Mouse (Mus musculus) kidney, embryonic 14.5 days (tissue): Measurements from ENCODE around the gene Gm44502. TPM values are rescaled to one million over a fixed set of nuclear protein-coding genes. Genes with fewer than 3 reads are reported as not detected.

Experiments
- ATAC-seq: fragments of 200-750 bp; cut with Nextera tagmentation; 2 replicates; pipeline ENCODE4 v1.8.0; 2017; ENCODE audit warnings: moderate number of reproducible peaks, mild to moderate bottlenecking, moderate TSS enrichment, moderate library complexity; ENCODE audit not compliant: low FRiP score, low TSS enrichment
- H3K27ac ChIP-seq: fragments of 300-500 bp; sonication (generic); 2 replicates; pipeline ENCODE4 v1.5.1; 2014; ENCODE audit warnings: low read depth, mild to moderate bottlenecking, low read length, moderate library complexity, mixed read lengths
- H3K27me3 ChIP-seq: fragments of 300-500 bp; sonication (generic); 2 replicates; pipeline ENCODE4 v1.6.1; 2014; ENCODE audit warnings: mild to moderate bottlenecking, low read length; ENCODE audit not compliant: control insufficient read depth, insufficient read depth
- H3K36me3 ChIP-seq: fragments of 300-500 bp; sonication (generic); 2 replicates; pipeline ENCODE4 v1.6.1; 2014; ENCODE audit warnings: low read length, mixed read lengths; ENCODE audit not compliant: control insufficient read depth, insufficient read depth
- H3K4me1 ChIP-seq: fragments of 300-500 bp; sonication (generic); 2 replicates; pipeline ENCODE4 v1.6.1; 2014; ENCODE audit warnings: low read length, mixed read lengths; ENCODE audit not compliant: control insufficient read depth, insufficient read depth
- H3K4me2 ChIP-seq: fragments of 300-500 bp; sonication (generic); replicated peaks from 2 replicates; pipeline ENCODE4 v1.6.1; 2014; ENCODE audit warnings: low read depth, mild to moderate bottlenecking, low read length
- H3K4me3 ChIP-seq: fragments of 300-500 bp; sonication (generic); 2 replicates; pipeline ENCODE4 v1.5.1; 2014; ENCODE audit warnings: mild to moderate bottlenecking, low read length
- H3K9ac ChIP-seq: fragments of 300-500 bp; sonication (generic); 2 replicates; pipeline ENCODE4 v1.6.1; 2014; ENCODE audit warnings: low read depth, mild to moderate bottlenecking, low read length, moderate library complexity
- H3K9me3 ChIP-seq: fragments of 300-500 bp; sonication (generic); 2 replicates; pipeline ENCODE4 v1.6.1; 2016; ENCODE audit warnings: low read length; ENCODE audit not compliant: control insufficient read depth
- WGBS: fragments of 180-500 bp; shearing (Covaris S2); extraction: QIAGEN DNeasy Blood & Tissue Kit; methylation state at CpG from one replicate; pipeline ENCODE4 v1.1.7; 2014; 5-methylcytosine and 5-hydroxymethylcytosine counted together
- polyA plus RNA-seq: library from polyadenylated mRNA; unstranded; fragments of >200 nt; fragmentation: Nextera tagmentation; extraction: Ambion mirVana; gene quantifications from 2 replicates; pipeline ENCODE4 v1.2.1, GENCODE M21; 2014

Gm44502 gene
- polyA plus RNA-seq, 1 experiment from 2014 or later = not detected

DNA sequence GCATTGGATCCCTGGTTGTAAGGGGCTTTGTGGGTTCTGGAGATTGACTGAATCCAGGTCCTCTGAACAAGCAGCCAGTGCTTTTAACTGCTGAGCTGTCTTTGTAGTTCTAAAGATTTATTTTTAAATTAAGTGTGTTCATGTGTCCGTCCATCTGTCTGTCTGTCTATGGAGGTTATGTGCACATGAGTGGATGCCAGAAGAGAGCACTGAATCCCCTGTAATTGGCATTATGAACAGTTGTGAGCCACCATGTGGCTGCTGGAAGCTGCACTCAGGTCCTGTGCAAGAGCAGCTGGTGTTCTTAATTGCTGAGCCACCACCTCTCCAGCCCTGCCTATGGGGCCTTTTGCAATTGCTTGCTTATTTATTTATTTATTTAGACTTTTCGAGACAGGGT, 31.4 kb downstream of the Gm44502 start:
- H3K4me1 ChIP-seq = no peaks in the 10 kb centered on the region
- no peak overlapping the region for H3K27ac ChIP-seq
- no peaks in the 10 kb centered on the region for H3K36me3 ChIP-seq
- no peak overlapping the region for H3K9ac ChIP-seq
- 89% methylated on average over 2 of the region's 2 CpGs for WGBS
- H3K4me3 ChIP-seq = no peak overlapping the region
- ATAC-seq = no peak
- H3K4me2 ChIP-seq = no peak overlapping the region
- no peaks in the 10 kb centered on the region for H3K9me3 ChIP-seq
- H3K27me3 ChIP-seq = no peaks in the 10 kb centered on the region

DNA sequence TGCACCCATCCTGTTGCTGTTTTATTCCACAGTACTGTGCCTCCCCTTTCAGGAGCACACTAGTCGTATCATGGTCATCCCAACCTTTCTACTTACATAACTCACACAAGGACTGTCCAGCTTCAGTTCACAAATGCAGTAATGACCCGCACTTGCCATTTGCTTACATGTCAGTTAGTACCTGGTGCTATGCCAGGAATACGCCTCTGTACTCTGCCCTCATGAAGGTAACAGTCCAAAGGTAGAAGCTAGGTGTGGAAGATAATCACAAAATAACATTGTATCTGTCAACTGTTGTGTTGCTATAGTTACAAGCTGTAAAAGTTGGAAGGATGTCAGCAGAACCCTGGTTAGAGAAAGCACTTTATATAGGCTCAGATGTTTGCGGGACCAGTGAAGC, 32.6 kb downstream of the Gm44502 start:
- ATAC-seq = no peak
- Histone ChIP-seq H3K27me3 (no peaks in the 10 kb centered on the region), H3K9me3 (no peaks in the 10 kb centered on the region), H3K4me1 (no peaks in the 10 kb centered on the region), H3K9ac (no peak overlapping the region), H3K36me3 (no peaks in the 10 kb centered on the region), H3K27ac (no peak overlapping the region), H3K4me2 (no peak overlapping the region), H3K4me3 (no peak overlapping the region)
- WGBS = 83% methylated on average over 4 of the region's 4 CpGs

GRCm38 (mm10) chr15:89390081-89390480, 39.4 kb downstream of the Gm44502 start:
- Histone ChIP-seq H3K27ac (no peak overlapping the region), H3K9ac (no peak overlapping the region), H3K27me3 (no peaks in the 10 kb centered on the region)

GRCm38 (mm10) chr15:89387127-89387526, 42.4 kb downstream of the Gm44502 start:
- Histone ChIP-seq H3K9me3 (no peaks in the 10 kb centered on the region), H3K9ac (no peak overlapping the region), H3K4me3 (no peak overlapping the region), H3K27ac (no peak overlapping the region), H3K4me1 (no peaks in the 10 kb centered on the region), H3K4me2 (no peak overlapping the region), H3K27me3 (no peaks in the 10 kb centered on the region; the same call in 1 of the 2 replicates), H3K36me3 (no peaks in the 10 kb centered on the region)
- no peak for ATAC-seq
- WGBS = 48% methylated on average over 12 of the region's 12 CpGs

More at GRCm38 (mm10) chr15:89390081-89390480, 39.4 kb downstream of the Gm44502 start:
- Histone ChIP-seq H3K4me1 (no peaks in the 10 kb centered on the region), H3K36me3 (no peaks in the 10 kb centered on the region), H3K9me3 (no peaks in the 10 kb centered on the region), H3K4me2 (no peak overlapping the region), H3K4me3 (no peak overlapping the region)
- WGBS = 93% methylated on average over 10 of the region's 10 CpGs
- no peak for ATAC-seq

GRCm38 (mm10) chr15:89384617-89385016, 44.9 kb downstream of the Gm44502 start, which contains the start of gene Klhdc7b:
Gene Klhdc7b, plus strand, starts transcription at chr15:89384917.
- Histone ChIP-seq H3K9ac (no peak within 1 kb of the TSS), H3K4me1 (peaks cover under 1% of the 10 kb centered on the region; the same call in 1 of the 2 replicates), H3K4me3 (no peak within 1 kb of the TSS), H3K36me3 (no peaks in the 10 kb centered on the region), H3K9me3 (no peaks in the 10 kb centered on the region), H3K27me3 (peaks cover 7% of the 10 kb centered on the region), H3K4me2 (no peak within 1 kb of the TSS), H3K27ac (no peak within 1 kb of the TSS)
- no peak for ATAC-seq
- WGBS = 90% methylated on average over 7 of the region's 7 CpGs

GRCm38 (mm10) chr15:89379429-89379828, 50.1 kb downstream of the Gm44502 start:
- no peak overlapping the region for H3K27ac ChIP-seq
- peak overlapping the region; percentile 71 for H3K4me2 ChIP-seq
- peak overlapping the region; percentile 43 for H3K4me3 ChIP-seq
- WGBS = 9% methylated on average over 10 of the region's 10 CpGs
- H3K27me3 ChIP-seq = peaks cover 44% of the 10 kb centered on the region
- no peak for ATAC-seq
- no peaks in the 10 kb centered on the region for H3K36me3 ChIP-seq
- peaks cover 18% of the 10 kb centered on the region; the same call in 1 of the 2 replicates for H3K4me1 ChIP-seq
- no peaks in the 10 kb centered on the region for H3K9me3 ChIP-seq
- no peak overlapping the region for H3K9ac ChIP-seq

GRCm38 (mm10) chr15:89378831-89379401, 50.6 kb downstream of the Gm44502 start, which contains the start of gene Odf3b:
Gene Odf3b, minus strand, starts transcription at chr15:89379282.
- peak within 1 kb of the TSS; percentile 28; the same call in 1 of the 2 replicates for H3K9ac ChIP-seq
- no peak within 1 kb of the TSS for H3K27ac ChIP-seq
- peak within 1 kb of the TSS; percentile 71 for H3K4me2 ChIP-seq
- ATAC-seq = no peak
- under 1% methylated on average over 33 of the region's 33 CpGs for WGBS
- H3K4me1 ChIP-seq = peaks cover 21% of the 10 kb centered on the region; the same call in 1 of the 2 replicates
- H3K4me3 ChIP-seq = peak within 1 kb of the TSS; percentile 43
- H3K36me3 ChIP-seq = no peaks in the 10 kb centered on the region
- peaks cover 44% of the 10 kb centered on the region for H3K27me3 ChIP-seq
- no peaks in the 10 kb centered on the region for H3K9me3 ChIP-seq

GRCm38 (mm10) chr15:89377938-89378828, 51.3 kb downstream of the Gm44502 start:
- Histone ChIP-seq H3K4me1 (peaks cover 21% of the 10 kb centered on the region; the same call in 1 of the 2 replicates), H3K27ac (no peak overlapping the region), H3K9ac (peak overlapping the region; percentile 28; the same call in 1 of the 2 replicates), H3K9me3 (no peaks in the 10 kb centered on the region), H3K4me2 (peak overlapping the region; percentile 71), H3K4me3 (peak overlapping the region; percentile 43), H3K27me3 (peaks cover 44% of the 10 kb centered on the region), H3K36me3 (no peaks in the 10 kb centered on the region)
- no peak for ATAC-seq
- WGBS = 11% methylated on average over 46 of the region's 46 CpGs
